Mouse (Mus musculus): ENCODE measurements around the gene Faap100.

DNA sequence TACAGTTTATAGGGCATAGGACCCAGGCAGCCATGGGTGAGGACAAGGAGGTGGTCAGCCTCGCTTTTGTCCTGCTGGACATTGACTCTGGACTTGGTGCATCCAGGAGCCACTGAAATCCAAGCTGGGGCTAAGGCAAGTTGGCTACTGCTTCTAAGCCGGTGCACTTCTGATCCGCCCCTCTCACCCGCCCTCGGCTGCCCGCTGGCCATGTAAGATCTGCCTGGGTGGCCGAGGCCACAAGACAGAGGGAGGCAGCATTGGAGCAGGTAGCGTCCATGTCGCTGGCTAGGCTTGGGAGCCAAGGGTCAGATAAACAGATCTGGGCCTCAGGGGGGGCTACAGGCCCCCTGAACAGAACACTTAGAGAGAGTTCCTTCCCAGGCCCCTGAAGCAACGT, 17.3 kb downstream of the Faap100 start, which contains the start of gene Fscn2:
- no peak for TF ChIP-seq MEF2A (IDR thresholded peaks at IDR 0.05; ENCODE audit: borderline replicate concordance, low read depth, low read length)
- no peak for TF ChIP-seq CTCF (conservative IDR thresholded peaks at IDR 0.05 in 1 of 2, IDR thresholded peaks at IDR 0.05 in 1 of 2; ENCODE audit: low read depth in 2 of 2, low read length in 2 of 2)
- TF ChIP-seq ETS1 (conservative IDR thresholded peaks at IDR 0.05; ENCODE audit: low read depth, low read length), result no peak
- TF ChIP-seq RAD21 (IDR thresholded peaks at IDR 0.05; ENCODE audit: low read depth, low read length), result no peak
- no peak for TF ChIP-seq POLR2A (IDR thresholded peaks at IDR 0.05; ENCODE audit: low read depth, low read length)
- TF ChIP-seq MAX (IDR thresholded peaks at IDR 0.05; ENCODE audit: low read length), result no peak
